Mouse (Mus musculus) liver, embryonic 14.5 days (tissue): ENCODE data around the gene Polr1e. TPM values are rescaled to one million over a fixed set of nuclear protein-coding genes. Genes with fewer than 3 reads are reported as not detected.
A peak's percentile ranks its signal among the peaks of the same experiment; 100 is the strongest.

Experiments used
- ATAC-seq: fragments of 200-750 bp; cut with Nextera tagmentation; 2 replicates; pipeline ENCODE4 v1.8.0; 2017; ENCODE audit warnings: moderate number of reproducible peaks, mild to moderate bottlenecking, moderate library complexity; ENCODE audit not compliant: insufficient read depth
- DNase-seq, 3 experiments: peaks; one replicate each; pipeline ENCODE4 v3.0.0-alpha.2; 2012 to 2013; ENCODE audit warnings: low read depth in 3 of 3, low spot score in 3 of 3
- H3K27ac ChIP-seq: fragments of 300-500 bp; sonication (generic); 2 replicates; pipeline ENCODE4 v1.5.1; 2014; ENCODE audit warnings: moderate library complexity, mild to moderate bottlenecking, control low read depth, inconsistent platforms
- H3K27me3 ChIP-seq: fragments of 300-500 bp; sonication (generic); 2 replicates; pipeline ENCODE4 v1.6.1; 2014; ENCODE audit warnings: mild to moderate bottlenecking, low read length, moderate library complexity; ENCODE audit not compliant: control insufficient read depth, insufficient read depth
- H3K36me3 ChIP-seq: fragments of 300-500 bp; sonication (generic); replicated peaks from 2 replicates; pipeline ENCODE4 v1.6.1; 2014; ENCODE audit warnings: low read depth; ENCODE audit not compliant: control insufficient read depth, insufficient read depth
- H3K4me1 ChIP-seq, 2 experiments: fragments of 200-500 bp in 1 of 2; fragments of 300-500 bp in 1 of 2; sonication (generic) in 1 of 2; replicated peaks; 2 replicates each; pipeline ENCODE4 v1.6.1; 2012 to 2014; ENCODE audit warnings: antibody characterized with exemption in 1 of 2, inconsistent platforms in 1 of 2, low read length in 1 of 2; ENCODE audit not compliant: control insufficient read depth in 2 of 2, insufficient read depth in 2 of 2
- H3K4me2 ChIP-seq: fragments of 300-500 bp; sonication (generic); 2 replicates; pipeline ENCODE4 v1.6.1; 2014; ENCODE audit warnings: low read depth, mild to moderate bottlenecking, control low read depth, moderate library complexity
- H3K4me3 ChIP-seq, 2 experiments: fragments of 200-500 bp in 1 of 2; fragments of 300-500 bp in 1 of 2; sonication (generic) in 1 of 2; 2 replicates each; pipeline ENCODE4 v1.5.1; 2012 to 2014; ENCODE audit warnings: low read depth in 2 of 2, low read length in 2 of 2, mild to moderate bottlenecking in 2 of 2, control low read depth in 1 of 2, inconsistent platforms in 1 of 2, moderate library complexity in 1 of 2; ENCODE audit not compliant: insufficient read depth in 1 of 2
- H3K9ac ChIP-seq: fragments of 300-500 bp; sonication (generic); replicated peaks from 2 replicates; pipeline ENCODE4 v1.6.1; 2014; ENCODE audit warnings: mild to moderate bottlenecking, control low read depth, moderate library complexity
- H3K9me3 ChIP-seq: fragments of 300-500 bp; sonication (generic); 2 replicates; pipeline ENCODE4 v1.6.1; 2016; ENCODE audit warnings: low read length, mixed read lengths; ENCODE audit not compliant: control insufficient read depth
- CTCF ChIP-seq: IDR thresholded peaks from 2 replicates; pipeline ENCODE4 v1.5.1; 2016; ENCODE audit warnings: antibody characterized with exemption, low read depth, control low read depth
- EP300 ChIP-seq: IDR thresholded peaks from 2 replicates; pipeline ENCODE4 v1.6.1; 2016; ENCODE audit warnings: antibody characterized with exemption, low read depth
- WGBS: fragments of 180-500 bp; shearing (Covaris S2); extraction: QIAGEN DNeasy Blood & Tissue Kit; methylation state at CpG from one replicate; pipeline ENCODE4 v1.1.7; 2014; ENCODE audit not compliant: insufficient replicate concordance; 5-methylcytosine and 5-hydroxymethylcytosine counted together
- polyA plus RNA-seq, 2 experiments: library from polyadenylated mRNA; depleted of rRNA in 1 of 2; stranded (reverse) in 1 of 2; unstranded in 1 of 2; fragments of >200 nt; fragmentation: Nextera tagmentation in 1 of 2; extraction: Ambion mirVana in 1 of 2; gene quantifications; 2 replicates each; pipeline versions ENCODE4 v1.2.1 to v1.2.3; 2012 to 2014

Polr1e gene
- polyA plus RNA-seq, 2 experiments: 7.8 to 15.5 TPM

DNA sequence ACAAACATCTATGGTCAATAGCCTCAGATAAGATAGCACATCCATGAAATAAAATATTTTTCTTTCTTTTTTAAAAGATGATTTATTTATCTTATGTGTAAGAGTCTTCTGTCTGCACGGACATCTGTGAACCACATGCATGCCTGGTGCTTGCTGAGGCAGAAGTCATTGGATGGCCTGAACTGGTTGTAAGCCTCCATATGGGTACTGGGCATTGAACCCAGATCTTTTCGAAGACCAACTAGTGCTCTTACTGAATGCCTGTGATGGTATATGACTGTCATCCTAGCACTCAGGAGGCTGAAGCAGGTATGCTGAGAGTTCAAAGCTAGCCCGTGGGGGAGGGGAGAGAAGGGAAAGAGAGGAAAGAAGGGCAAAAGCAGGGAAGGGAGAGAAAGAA is 20.3 kb upstream of the Polr1e start:
- H3K4me2 ChIP-seq: no peak overlapping the region
- no peak for TF ChIP-seq EP300
- TF ChIP-seq CTCF: no peak
- 70% methylated on average over 3 of the region's 3 CpGs for WGBS

GRCm38 (mm10) chr4:45000001-45000400 is 18.4 kb upstream of the Polr1e start:
- Histone ChIP-seq H3K4me2 (no peak overlapping the region), H3K4me3 (no peak overlapping the region), H3K36me3 (peaks cover under 1% of the 10 kb centered on the region; the same call in 1 of the 2 replicates), H3K9ac (no peak overlapping the region), H3K9me3 (no peaks in the 10 kb centered on the region), H3K4me1 (peaks cover under 1 to 9% of the 10 kb centered on the region in 2 experiments; a peak in 3 of 4 replicates), H3K27me3 (no peaks in the 10 kb centered on the region), H3K27ac (no peak overlapping the region)
- WGBS: 80% methylated on average over 6 of the region's 6 CpGs
- TF ChIP-seq EP300 (no peak), CTCF (no peak)
- DNase-seq: no peak
- ATAC-seq: no peak

More for the DNA sequence above, 20.3 kb upstream of the Polr1e start:
- H3K4me3 ChIP-seq: no peak overlapping the region
- peaks cover 8% of the 10 kb centered on the region for H3K36me3 ChIP-seq
- ATAC-seq: no peak
- no peak overlapping the region for H3K27ac ChIP-seq
- DNase-seq: no peak
- no peaks in the 10 kb centered on the region for H3K27me3 ChIP-seq
- peaks cover 14 to 28% of the 10 kb centered on the region in 2 experiments for H3K4me1 ChIP-seq
- no peak overlapping the region for H3K9ac ChIP-seq
- H3K9me3 ChIP-seq: no peaks in the 10 kb centered on the region

- 56% methylated on average over 3 of the region's 3 CpGs for WGBS
- TF ChIP-seq CTCF: no peak
- no peak for TF ChIP-seq EP300
- Histone ChIP-seq H3K4me2 (no peak overlapping the region), H3K9me3 (no peaks in the 10 kb centered on the region), H3K9ac (no peak overlapping the region), H3K36me3 (no peaks in the 10 kb centered on the region), H3K27me3 (no peaks in the 10 kb centered on the region), H3K4me1 (peaks cover 6 to 9% of the 10 kb centered on the region in 2 experiments), H3K4me3 (no peak overlapping the region), H3K27ac (no peak overlapping the region)
- ATAC-seq: no peak
- no peak for DNase-seq
Observed at GRCm38 (mm10) chr4:45005452-45005851, 12.9 kb upstream of the Polr1e start.

DNA sequence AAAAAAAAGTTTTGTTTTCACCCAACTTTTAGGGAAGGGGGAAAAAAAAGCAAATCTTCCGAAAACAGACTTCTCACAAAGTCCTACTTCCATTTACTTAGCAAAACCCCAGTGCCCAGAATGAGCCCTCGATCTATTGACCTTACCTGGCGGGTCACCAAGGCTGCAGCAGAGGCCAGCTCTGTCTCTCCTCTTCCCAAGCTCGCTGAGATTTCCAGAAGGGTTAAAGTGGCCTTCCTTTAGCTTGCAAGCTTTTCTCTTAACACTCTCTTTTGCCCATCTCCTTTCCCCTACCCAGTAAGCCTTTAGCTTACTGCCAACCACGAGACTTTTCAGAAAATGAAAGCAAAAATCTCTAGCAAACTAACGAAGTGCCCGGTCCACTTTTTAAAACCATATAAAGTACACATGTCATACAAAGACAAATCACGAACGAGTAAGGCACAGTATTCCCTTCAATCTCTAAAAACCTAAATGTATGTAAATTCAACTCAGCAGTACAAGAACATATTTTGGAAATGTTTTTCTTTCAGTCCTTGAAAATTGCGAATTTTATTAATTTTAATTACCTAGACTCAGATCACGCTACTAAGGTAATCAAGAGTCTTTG is 7.5 kb upstream of the Polr1e start:
- peak overlapping the region; percentile 97 for H3K4me2 ChIP-seq
- H3K27ac ChIP-seq: peak overlapping the region; percentile 88
- H3K9me3 ChIP-seq: no peaks in the 10 kb centered on the region
- no peaks in the 10 kb centered on the region for H3K27me3 ChIP-seq
- DNase-seq (no peak), ATAC-seq (no peak)
- peaks cover 18 to 19% of the 10 kb centered on the region in 2 experiments for H3K4me1 ChIP-seq
- 15% methylated on average over 11 of the region's 11 CpGs for WGBS
- peak overlapping the region; percentile 84 for H3K9ac ChIP-seq
- H3K36me3 ChIP-seq: no peaks in the 10 kb centered on the region
- H3K4me3 ChIP-seq: peak overlapping the region; percentile 81 to 83
- TF ChIP-seq CTCF: no peak

DNA sequence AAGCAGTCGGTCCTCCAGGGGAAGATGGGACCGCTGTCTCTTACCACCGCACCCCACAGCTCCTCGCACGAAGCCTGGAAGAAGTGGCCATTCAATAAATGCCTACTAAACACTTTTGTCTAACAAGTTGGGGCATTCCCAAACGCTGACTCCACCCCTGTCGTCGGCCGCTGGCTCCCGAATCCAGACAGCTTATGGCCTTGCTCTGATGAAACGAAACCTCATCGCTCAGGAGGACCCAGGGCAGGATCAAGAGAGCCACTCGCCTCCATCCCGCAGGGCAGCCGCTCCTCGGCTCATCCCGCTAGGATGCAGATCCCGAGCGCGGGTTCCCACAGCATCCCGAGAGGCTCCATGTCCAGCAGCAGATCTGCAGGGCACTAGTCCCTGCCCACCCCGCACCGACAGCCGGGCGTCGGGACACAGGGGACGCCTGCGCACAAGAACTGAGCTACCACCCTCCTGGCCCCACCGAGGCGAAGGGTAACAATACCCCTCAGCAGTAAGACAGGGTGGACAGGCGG is 6.7 kb upstream of the Polr1e start:
- peak overlapping the region; percentile 84 for H3K9ac ChIP-seq
- TF ChIP-seq CTCF (no peak), EP300 (no peak)
- no peaks in the 10 kb centered on the region for H3K36me3 ChIP-seq
- peak overlapping the region; percentile 97 for H3K4me2 ChIP-seq
- H3K27me3 ChIP-seq: no peaks in the 10 kb centered on the region
- ATAC-seq (peak; percentile 1; the same call in 1 of the 2 replicates), DNase-seq (peak in 2 of 3 experiments; percentile 59 to 74)
- no peaks in the 10 kb centered on the region for H3K9me3 ChIP-seq
- H3K27ac ChIP-seq: peak overlapping the region; percentile 88
- peaks cover 18 to 19% of the 10 kb centered on the region in 2 experiments for H3K4me1 ChIP-seq
- peak overlapping the region; percentile 81 to 83 for H3K4me3 ChIP-seq
- under 1% methylated on average over 31 of the region's 31 CpGs for WGBS
